Mouse (Mus musculus) MEL (cell line): ENCODE measurements around the gene E2f2. TPM values are rescaled to one million over a fixed set of nuclear protein-coding genes. Genes with fewer than 3 reads are reported as not detected.

Experiments used
- DNase-seq: peaks from one replicate; pipeline ENCODE4 v3.0.0; 2011; ENCODE audit warnings: low read depth, low spot score
- H3K27ac ChIP-seq: 2 replicates; pipeline ENCODE4 v1.5.1; 2012; ENCODE audit warnings: low read depth, mild to moderate bottlenecking, control low read depth, low read length, moderate library complexity; ENCODE audit not compliant: control insufficient read depth
- H3K27me3 ChIP-seq, 2 experiments: fragments of 150-350 bp in 1 of 2; sonication (generic) in 1 of 2; 2 replicates each; pipeline ENCODE4 v1.6.1; 2012; ENCODE audit warnings: low read length in 2 of 2, mild to moderate bottlenecking in 2 of 2, improper control_type of control experiment in 1 of 2, moderate library complexity in 1 of 2; ENCODE audit not compliant: insufficient read depth in 2 of 2, control insufficient read depth in 1 of 2
- H3K36me3 ChIP-seq, 2 experiments: 2 replicates each; pipeline ENCODE4 v1.6.1; 2012 to 2014; ENCODE audit warnings: low read length in 2 of 2, improper control_type of control experiment in 1 of 2, inconsistent platforms in 1 of 2, mild to moderate bottlenecking in 1 of 2; ENCODE audit not compliant: insufficient read depth in 2 of 2, control insufficient read depth in 1 of 2
- H3K4me1 ChIP-seq, 2 experiments: fragments of 150-350 bp in 1 of 2; sonication (generic) in 1 of 2; 2 replicates each; pipeline ENCODE4 v1.6.1; 2012; ENCODE audit warnings: low read length in 2 of 2, improper control_type of control experiment in 1 of 2, mild to moderate bottlenecking in 1 of 2; ENCODE audit not compliant: insufficient read depth in 2 of 2, control insufficient read depth in 1 of 2
- H3K4me3 ChIP-seq, 2 experiments: fragments of 150-350 bp in 1 of 2; sonication (generic) in 1 of 2; 2 replicates each; pipeline ENCODE4 v1.5.1; 2012; ENCODE audit warnings: low read depth in 2 of 2, low read length in 2 of 2, mild to moderate bottlenecking in 2 of 2, moderate library complexity in 2 of 2, control low read depth in 1 of 2, improper control_type of control experiment in 1 of 2; ENCODE audit not compliant: control insufficient read depth in 1 of 2, insufficient read depth in 1 of 2
- H3K79me2 ChIP-seq: 2 replicates; pipeline ENCODE4 v1.6.1; 2012; ENCODE audit warnings: mild to moderate bottlenecking, low read length, moderate library complexity; ENCODE audit not compliant: control insufficient read depth, poor library complexity, insufficient read depth
- H3K9ac ChIP-seq: 2 replicates; pipeline ENCODE4 v1.6.1; 2012; ENCODE audit warnings: low read depth, mild to moderate bottlenecking, control low read depth, low read length, moderate library complexity; ENCODE audit not compliant: control insufficient read depth, poor library complexity, severe bottlenecking
- H3K9me3 ChIP-seq: fragments of 150-350 bp; sonication (generic); replicated peaks from 2 replicates; pipeline ENCODE4 v1.6.1; 2012; ENCODE audit warnings: mild to moderate bottlenecking, low read length, improper control_type of control experiment, moderate library complexity; ENCODE audit not compliant: insufficient read depth
- CTCF ChIP-seq, 3 experiments: IDR thresholded peaks in 2 of 3; conservative IDR thresholded peaks in 1 of 3; 2 replicates each; pipeline ENCODE4 v1.5.1; 2011 to 2012; ENCODE audit warnings: low read length in 3 of 3, low read depth in 2 of 3, mild to moderate bottlenecking in 2 of 3, improper control_type of control experiment in 1 of 3, inconsistent platforms in 1 of 3, mixed read lengths in 1 of 3, moderate library complexity in 1 of 3; ENCODE audit not compliant: control insufficient read depth in 1 of 3, insufficient read depth in 1 of 3, poor library complexity in 1 of 3, severe bottlenecking in 1 of 3
- ELF1 ChIP-seq: IDR thresholded peaks from 2 replicates; pipeline ENCODE4 v1.6.1; 2014; ENCODE audit warnings: low read depth, mild to moderate bottlenecking, inconsistent platforms, low read length, improper control_type of control experiment, moderate library complexity
- ETS1 ChIP-seq: IDR thresholded peaks from 2 replicates; pipeline ENCODE4 v1.6.1; 2012; ENCODE audit warnings: low read depth, mild to moderate bottlenecking, inconsistent platforms, low read length, improper control_type of control experiment, moderate library complexity
- GABPA ChIP-seq: IDR thresholded peaks from 2 replicates; pipeline ENCODE4 v1.6.1; 2012; ENCODE audit warnings: low read depth, mild to moderate bottlenecking, inconsistent platforms, low read length, improper control_type of control experiment, moderate library complexity
- HCFC1 ChIP-seq: IDR thresholded peaks from 2 replicates; pipeline ENCODE4 v1.6.1; 2012; ENCODE audit warnings: low read depth, mild to moderate bottlenecking, inconsistent platforms, low read length, improper control_type of control experiment, moderate library complexity
- KAT2A ChIP-seq: conservative IDR thresholded peaks from 2 replicates; pipeline ENCODE4 v1.6.1; 2012; ENCODE audit warnings: low read depth, low read length, improper control_type of control experiment, inconsistent platforms
- MEF2A ChIP-seq: IDR thresholded peaks from 2 replicates; pipeline ENCODE4 v1.6.1; 2014; ENCODE audit warnings: low read depth, mild to moderate bottlenecking, inconsistent platforms, low read length, improper control_type of control experiment; ENCODE audit not compliant: poor library complexity, insufficient replicate concordance, severe bottlenecking; ENCODE audit errors: extremely low read depth
- MXI1 ChIP-seq: IDR thresholded peaks from 2 replicates; pipeline ENCODE4 v1.6.1; 2011; ENCODE audit warnings: mild to moderate bottlenecking, low read depth, low read length, improper control_type of control experiment
- NELFE ChIP-seq: IDR thresholded peaks from 2 replicates; pipeline ENCODE4 v1.6.1; 2011; ENCODE audit warnings: low read depth, low read length, improper control_type of control experiment
- NRF1 ChIP-seq: IDR thresholded peaks from 2 replicates; pipeline ENCODE4 v1.6.1; 2014; ENCODE audit warnings: low read depth, mild to moderate bottlenecking, inconsistent platforms, low read length, improper control_type of control experiment, moderate library complexity; ENCODE audit not compliant: poor library complexity, insufficient read depth, severe bottlenecking
- POLR2A ChIP-seq, 2 experiments: IDR thresholded peaks; 2 replicates each; pipeline ENCODE4 v1.6.1; 2011 to 2012; ENCODE audit warnings: low read length in 2 of 2, mild to moderate bottlenecking in 2 of 2, control low read depth in 1 of 2, improper control_type of control experiment in 1 of 2, low read depth in 1 of 2, moderate library complexity in 1 of 2; ENCODE audit not compliant: control insufficient read depth in 1 of 2, insufficient read depth in 1 of 2, poor library complexity in 1 of 2
- POLR2AphosphoS2 ChIP-seq: IDR thresholded peaks from 2 replicates; pipeline ENCODE4 v1.6.1; 2011; ENCODE audit warnings: low read length, improper control_type of control experiment
- RAD21 ChIP-seq: IDR thresholded peaks from 2 replicates; pipeline ENCODE4 v1.6.1; 2011; ENCODE audit warnings: mild to moderate bottlenecking, low read depth, low read length, improper control_type of control experiment
- SIN3A ChIP-seq: IDR thresholded peaks from 2 replicates; pipeline ENCODE4 v1.6.1; 2012; ENCODE audit warnings: low read length, improper control_type of control experiment, inconsistent platforms
- SMC3 ChIP-seq: IDR thresholded peaks from 2 replicates; pipeline ENCODE4 v1.6.1; 2011; ENCODE audit warnings: low read depth, low read length, improper control_type of control experiment
- TAL1 ChIP-seq: IDR thresholded peaks from 2 replicates; pipeline ENCODE4 v1.6.1; 2012; ENCODE audit warnings: mild to moderate bottlenecking, inconsistent platforms, low read length, moderate library complexity, mixed read lengths
- UBTF ChIP-seq: IDR thresholded peaks from 2 replicates; pipeline ENCODE4 v1.6.1; 2012; ENCODE audit warnings: low read depth, mild to moderate bottlenecking, inconsistent platforms, low read length, improper control_type of control experiment, moderate library complexity, borderline replicate concordance; ENCODE audit not compliant: insufficient read depth
- ZC3H11A ChIP-seq: IDR thresholded peaks from 2 replicates; pipeline ENCODE4 v1.6.1; 2012; ENCODE audit warnings: low read depth, mild to moderate bottlenecking, inconsistent platforms, low read length, improper control_type of control experiment
- ZMIZ1 ChIP-seq: IDR thresholded peaks from 2 replicates; pipeline ENCODE4 v1.6.1; 2012; ENCODE audit warnings: low read depth, mild to moderate bottlenecking, inconsistent platforms, low read length, improper control_type of control experiment, moderate library complexity
- polyA plus RNA-seq, 2 experiments: library from polyadenylated mRNA; stranded (reverse) in 1 of 2; unstranded in 1 of 2; fragments of >175 nt in 1 of 2; fragments of >200 nt in 1 of 2; gene quantifications; 2 replicates each; pipeline versions ENCODE4 v1.2.1 to v1.2.4; 2012; ENCODE audit warnings: low replicate concordance in 2 of 2, low read depth in 1 of 2; ENCODE audit not compliant: insufficient read length in 2 of 2, insufficient read depth in 1 of 2, missing spikeins in 1 of 2
- total RNA-seq: library from RNA; depleted of rRNA; stranded (reverse); fragments of 300-350 nt; gene quantifications from 2 replicates; pipeline ENCODE4 v1.2.3, GENCODE M21; 2012

Gene E2f2
- total and polyA plus RNA-seq, 3 experiments, result 11.2 to 25.4 TPM; not detected in 1

- H3K4me1 ChIP-seq, result 0 out of 4 replicates have a peak, but pooled peaks cover 0 to 4% of the 10 kb centered on the region in 2 experiments
- H3K4me3 ChIP-seq, result no peak overlapping the region
- no peaks in the 10 kb centered on the region for H3K9me3 ChIP-seq
- TF ChIP-seq ELF1, result no peak
- TF ChIP-seq RAD21, result peak; percentile 66
- TF ChIP-seq NRF1, result peak; percentile 20; the same call in 1 of the 2 replicates
- peak; percentile 84 for TF ChIP-seq ZC3H11A
- TF ChIP-seq SIN3A, result no peak
- no peak for TF ChIP-seq HCFC1
- peak; percentile 72 to 89 (median 73) for TF ChIP-seq CTCF (IDR thresholded peaks at IDR 0.05 in 2 of 3, conservative IDR thresholded peaks at IDR 0.05 in 1 of 3; ENCODE audit: control insufficient read depth in 1 of 3, insufficient read depth in 1 of 3, low read depth in 2 of 3, low read length in 3 of 3, poor library complexity in 1 of 3, severe bottlenecking in 1 of 3)
- TF ChIP-seq KAT2A, result no peak
- no peak for TF ChIP-seq MXI1
- peak; percentile 87 for TF ChIP-seq SMC3
- TF ChIP-seq POLR2AphosphoS2, result no peak
- no peak for TF ChIP-seq TAL1
- no peak for TF ChIP-seq GABPA
- TF ChIP-seq, all 39 proteins: peak for 5
- no peaks in the 10 kb centered on the region for H3K79me2 ChIP-seq
- H3K9ac ChIP-seq, result no peak overlapping the region
- DNase-seq, result peak; percentile 76
- no peaks in the 10 kb centered on the region for H3K27me3 ChIP-seq
- peaks cover 0 to 3% of the 10 kb centered on the region in 2 experiments; a peak in 1 of 4 replicates for H3K36me3 ChIP-seq
- H3K27ac ChIP-seq, result no peak overlapping the region
These were observed 27.5 kb downstream of the E2f2 start for GRCm38 (mm10) chr4:136199562-136200292.

- no peak overlapping the region for H3K9ac ChIP-seq
- TF ChIP-seq POLR2A (IDR thresholded peaks at IDR 0.05; ENCODE audit: control insufficient read depth in 1 of 2, insufficient read depth in 1 of 2, low read depth in 1 of 2, low read length in 2 of 2, poor library complexity in 1 of 2) (no peak), CTCF (IDR thresholded peaks at IDR 0.05 in 2 of 3, conservative IDR thresholded peaks at IDR 0.05 in 1 of 3; ENCODE audit: control insufficient read depth in 1 of 3, insufficient read depth in 1 of 3, low read depth in 2 of 3, low read length in 3 of 3, poor library complexity in 1 of 3, severe bottlenecking in 1 of 3) (peak; percentile 82 to 95 (median 90)), ETS1 (no peak), NELFE (no peak), ZMIZ1 (no peak), GABPA (no peak), ZC3H11A (peak; percentile 57), MEF2A (no peak), UBTF (no peak), RAD21 (peak; percentile 81), SMC3 (peak; percentile 58)
- TF ChIP-seq, all 39 proteins: peak for 4
- H3K9me3 ChIP-seq, result no peaks in the 10 kb centered on the region
- peaks cover 0 to 3% of the 10 kb centered on the region in 2 experiments; a peak in 2 of 4 replicates for H3K27me3 ChIP-seq
- no peak overlapping the region for H3K4me3 ChIP-seq
- peaks cover 2 to 10% of the 10 kb centered on the region in 2 experiments; a peak in 2 of 4 replicates for H3K4me1 ChIP-seq
- peak; percentile 82 for DNase-seq
- no peak overlapping the region for H3K27ac ChIP-seq
- H3K79me2 ChIP-seq, result no peaks in the 10 kb centered on the region; the same call in 1 of the 2 replicates
- peaks cover 0 to 3% of the 10 kb centered on the region in 2 experiments; a peak in 1 of 4 replicates for H3K36me3 ChIP-seq
These were observed 30.3 kb downstream of the E2f2 start for GRCm38 (mm10) chr4:136202509-136202908.
